Mouse (Mus musculus) B cell, adult 62 days (primary cell): ENCODE data around the gene Vmn2r-ps130. TPM values are rescaled to one million over a fixed set of nuclear protein-coding genes. Genes with fewer than 3 reads are reported as not detected.

Experiments used
- total RNA-seq: library from RNA; stranded (reverse); gene quantifications from 4 replicates; pipeline ENCODE4 v1.2.4, GENCODE M21; 2023

The Vmn2r-ps130 gene
- not detected in 4 replicates for total RNA-seq

DNA sequence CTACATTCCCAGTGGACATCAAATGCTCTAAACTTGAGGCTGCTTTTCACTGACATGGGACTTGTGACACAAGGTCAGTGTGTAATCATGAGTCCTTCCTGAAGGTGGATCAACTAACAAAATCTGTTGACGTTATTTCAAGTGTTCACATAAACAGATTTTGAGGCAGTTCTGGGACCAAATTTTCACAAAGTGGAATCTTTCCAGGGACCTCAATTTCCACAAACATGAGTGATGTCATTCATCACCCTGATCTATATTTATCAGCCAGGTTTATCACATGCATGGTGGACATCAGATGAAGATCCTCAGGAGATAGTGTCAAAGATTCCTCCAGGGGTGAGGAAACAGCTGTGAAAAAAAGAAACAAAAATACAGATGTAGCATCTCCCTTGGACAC, at the start of gene Vmn2r-ps130:
Vmn2r-ps130 (plus strand) TSS at position 301 of the 400 bp plus-strand sequence.

Other genes starting within 250 kb of the Vmn2r-ps130 start
- 14.4 to 15.5 TPM (median 15.1 TPM) in 4 replicates for gene Zfp945, start 194.0 kb upstream of the Vmn2r-ps130 start, total RNA-seq
- not detected in 4 replicates for gene Vmn2r113, start 118.2 kb upstream of the Vmn2r-ps130 start, total RNA-seq
- 5.8 to 10.4 TPM (median 8.3 TPM) in 4 replicates for gene Zfp40, start 132.1 kb downstream of the Vmn2r-ps130 start, total RNA-seq